Mouse (Mus musculus): ENCODE measurements around the gene Zfp42.

Gene Zfp42

DNA sequence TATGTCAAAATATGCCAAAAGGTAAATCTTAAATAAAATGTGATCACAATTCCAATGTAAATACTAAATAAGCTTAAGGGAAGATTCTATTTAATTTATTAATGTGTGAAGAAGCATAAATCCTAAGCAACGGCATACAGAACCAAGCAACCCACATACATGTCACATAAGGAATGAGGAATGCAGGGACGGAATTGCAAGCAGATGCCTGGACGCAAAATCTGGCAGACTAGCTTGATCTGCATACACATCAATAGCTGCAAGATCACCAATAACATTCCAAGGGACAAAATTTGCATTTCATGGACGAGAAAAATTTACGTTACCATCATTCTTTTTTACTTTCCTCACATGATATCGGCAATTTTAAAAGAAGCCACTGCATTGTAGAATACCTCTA lies 51.1 kb downstream of the Zfp42 start:
- DNase-seq (ENCODE audit: inconsistent ontology term): no peak

DNA sequence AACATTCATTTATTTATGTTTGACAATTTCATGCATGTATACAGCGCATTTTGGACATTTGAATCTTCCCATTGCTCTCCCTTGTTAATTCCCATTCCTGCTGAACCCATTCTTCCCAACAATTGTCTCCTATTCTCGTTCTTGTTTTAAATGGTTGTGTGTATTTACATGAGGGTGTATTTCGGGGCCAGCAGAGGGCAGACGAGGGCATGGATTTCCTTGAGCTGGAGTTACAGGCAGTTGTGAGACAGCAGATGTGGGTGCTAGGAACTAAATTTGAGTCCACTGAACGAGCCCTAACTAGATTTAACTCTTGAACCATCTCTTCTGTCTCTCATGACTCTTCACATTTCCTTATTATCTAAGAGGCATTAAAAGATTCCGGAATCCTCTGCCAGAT lies 55.1 kb downstream of the Zfp42 start:
- DNase-seq (ENCODE audit: inconsistent ontology term): no peak

DNA sequence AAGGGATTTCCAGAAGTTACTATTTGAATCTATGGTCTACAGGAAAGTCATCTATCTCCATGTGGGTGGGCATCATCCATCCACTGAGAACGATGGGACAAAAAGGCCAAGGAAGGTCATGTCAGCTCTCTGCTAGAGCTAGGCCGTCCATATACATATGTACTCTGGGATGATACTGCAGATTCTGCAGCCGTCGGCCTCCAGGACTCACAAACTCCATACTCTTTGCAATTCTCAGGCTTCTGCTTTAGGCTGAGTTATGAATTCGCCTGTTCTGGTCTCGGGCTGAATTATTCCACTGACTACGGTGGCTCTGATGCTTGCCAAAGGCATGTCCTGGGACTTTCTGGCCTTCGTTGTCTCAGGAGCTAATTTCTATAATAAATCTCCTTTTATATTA lies 58.1 kb downstream of the Zfp42 start:
- DNase-seq (ENCODE audit: inconsistent ontology term): no peak

All from Muller cell, postnatal 12 days (primary cell).